ENCODE assay signal across 8 mouse cellular contexts in the genomic region with DNA sequence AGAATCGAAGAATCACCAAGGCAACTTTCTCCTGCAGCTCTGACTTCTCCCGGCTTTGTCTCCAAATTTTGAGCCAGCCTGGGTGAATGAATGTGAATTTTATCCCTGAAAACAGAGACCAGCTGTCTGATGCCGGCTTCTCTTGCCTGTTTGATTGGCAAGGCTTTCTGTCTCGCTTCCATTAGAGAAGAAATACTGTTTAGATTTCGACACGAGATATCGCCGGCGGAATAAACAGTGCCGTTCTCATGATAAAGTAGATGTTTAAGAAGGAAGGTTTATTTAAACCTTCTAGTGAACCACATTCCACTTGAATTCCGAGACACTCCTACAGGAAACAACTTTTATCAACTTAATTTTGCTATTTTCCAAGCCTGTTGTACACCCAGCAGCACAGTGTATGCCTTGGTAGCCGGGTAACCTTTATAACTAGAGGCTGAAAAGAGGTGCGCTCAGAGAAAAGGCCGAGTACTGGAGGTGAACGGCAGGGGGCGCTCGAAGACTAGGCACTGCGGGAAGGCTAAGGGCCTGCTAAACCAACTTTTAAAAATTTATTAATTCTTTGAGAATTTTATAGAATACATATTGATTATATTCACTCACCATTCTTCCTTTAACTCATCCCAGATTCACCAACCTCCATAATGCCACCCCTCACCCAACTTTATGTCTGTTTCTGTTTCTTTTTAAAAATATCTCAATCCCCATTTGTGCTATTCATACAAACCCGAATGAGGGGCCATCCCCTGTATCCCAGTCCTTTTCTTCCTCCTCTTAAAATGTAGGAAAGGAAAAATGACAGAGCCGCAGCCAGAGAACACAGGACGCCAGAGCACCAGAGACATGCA.
DNase-seq lines count a peak whose midpoint lies in the region; ATAC-seq and TF ChIP-seq lines count a peak whose summit lies in the region.
"Had no signal": no experiment of that assay in that cellular context is flagged by ENCODE, and none has a peak within 500 bp of the region (broad histone marks: within the 10 kb centered on the region; RNA-seq: fewer than 3 reads in every experiment).

No protein-coding gene starts in this region.

- peak overlapping the region; percentile 34 for H3K4me2 ChIP-seq in intestine, embryonic 14.5 days (ENCODE audit: low read length)

- H3K4me1 ChIP-seq in intestine, embryonic 14.5 days (replicated peaks; ENCODE audit: control insufficient read depth, insufficient read depth, low read length) = 0 out of 2 replicates have a peak, but pooled peaks cover 5% of the 10 kb centered on the region
- H3K4me1 ChIP-seq in midbrain, embryonic 10.5 days = peaks cover 6% of the 10 kb centered on the region; the same call in 1 of the 2 replicates
- H3K4me1 ChIP-seq in small intestine, adult 2 months (ENCODE audit: control insufficient read depth, insufficient read depth, insufficient read length, low read length) = no peaks in the 10 kb centered on the region

- ATAC-seq in intestine, embryonic 14.5 days (replicated peaks; ENCODE audit: low FRiP score, low TSS enrichment, low read depth) = peak; percentile 62; the same call in 1 of the 2 replicates

- H3K36me3 ChIP-seq in intestine, embryonic 14.5 days (ENCODE audit: control insufficient read depth, insufficient read depth, low read length) = no peaks in the 10 kb centered on the region
- H3K36me3 ChIP-seq in midbrain, embryonic 10.5 days = no peaks in the 10 kb centered on the region
- no peaks in the 10 kb centered on the region for H3K36me3 ChIP-seq in small intestine, adult 2 months (ENCODE audit: control insufficient read depth, insufficient read depth, low read length)

- no peak overlapping the region for H3K9ac ChIP-seq in intestine, embryonic 14.5 days (ENCODE audit: low read length)

- no peak overlapping the region for H3K27ac ChIP-seq in intestine, embryonic 14.5 days (ENCODE audit: low read depth)
- 0 out of 2 replicates have a peak overlapping the region, but pooled peaks have one; percentile 23 for H3K27ac ChIP-seq in midbrain, embryonic 10.5 days (replicated peaks)
- H3K27ac ChIP-seq in small intestine, adult 2 months (ENCODE audit: insufficient read depth, low read depth, low read length) = no peak overlapping the region

- H3K4me3 ChIP-seq in intestine, embryonic 14.5 days (ENCODE audit: low read depth, low read length) = no peak overlapping the region
- H3K4me3 ChIP-seq in midbrain, embryonic 10.5 days = no peak overlapping the region
- no peak overlapping the region for H3K4me3 ChIP-seq in small intestine, adult 2 months (ENCODE audit: low read depth, low read length)
- H3K4me3 ChIP-seq: myocyte had no signal

- no peak for TF ChIP-seq POLR2A in small intestine, adult 2 months (IDR thresholded peaks at IDR 0.05; ENCODE audit: low read depth, low read length)

- WGBS in intestine, embryonic 14.5 days = 24% methylated on average over 21 of the region's 21 CpGs
- WGBS in midbrain, embryonic 10.5 days = 49% methylated on average over 21 of the region's 21 CpGs
- 39% methylated on average over 21 of the region's 21 CpGs for WGBS in small intestine, adult 2 months

- no peaks in the 10 kb centered on the region for H3K9me3 ChIP-seq in intestine, embryonic 14.5 days (ENCODE audit: control insufficient read depth, low read length)
- H3K9me3 ChIP-seq in midbrain, embryonic 10.5 days (replicated peaks) = no peaks in the 10 kb centered on the region

- peak; percentile 45 for DNase-seq in adrenal gland, adult 8-10 months
- peak; percentile 84 to 90 for DNase-seq in cerebellum, postnatal 4 days (ENCODE audit: low spot score in 2 of 2)
- peak; percentile 57 to 59 for DNase-seq in gastrocnemius, adult 8-10 months (ENCODE audit: low spot score in 2 of 2)
- DNase-seq in intestine, embryonic 14.5 days (ENCODE audit: low spot score) = peak; percentile 94
- DNase-seq in left cerebral cortex, postnatal 14 days (ENCODE audit: low spot score in 2 of 2) = peak; percentile 64 to 85
- DNase-seq in midbrain, embryonic 10.5 days (ENCODE audit: low spot score) = peak; percentile 71

- TF ChIP-seq CTCF in small intestine, adult 2 months (IDR thresholded peaks at IDR 0.05; ENCODE audit: extremely low read depth, insufficient read length, insufficient replicate concordance, low read depth, low read length) = peak; percentile 88

- no peaks in the 10 kb centered on the region for H3K27me3 ChIP-seq in intestine, embryonic 14.5 days (replicated peaks; ENCODE audit: control insufficient read depth, insufficient read depth, low read length)
- no peaks in the 10 kb centered on the region for H3K27me3 ChIP-seq in midbrain, embryonic 10.5 days (ENCODE audit: low read depth, poor library complexity, severe bottlenecking)
- H3K27me3 ChIP-seq in small intestine, adult 2 months (ENCODE audit: control insufficient read depth, insufficient read depth, low read length) = no peaks in the 10 kb centered on the region

- intact Hi-C loops in left cerebral cortex, postnatal 14 days (cut with DNase I) = loop anchor here (2.0 kb wide), 1 partner anchor 1041 kb away; no protein-coding TSS in a partner anchor
